Mouse (Mus musculus): ENCODE results near the gene Oxct2a.
"Not testable (repeated sequence)": the region's sequence is repeated elsewhere in the genome, so short reads cannot be mapped to it uniquely, and the experiment has no call there.

Oxct2a gene

GRCm38 (mm10) chr4:123313010-123313409, 10.4 kb downstream of the Oxct2a start:
- no peak for DNase-seq (ENCODE audit: low spot score)

GRCm38 (mm10) chr4:123311845-123312244, 11.6 kb downstream of the Oxct2a start:
- no peak for DNase-seq (ENCODE audit: low spot score)

- no peak for DNase-seq (ENCODE audit: low spot score)
Observed at GRCm38 (mm10) chr4:123308292-123308691, 15.1 kb downstream of the Oxct2a start.

GRCm38 (mm10) chr4:123306999-123307398, 16.4 kb downstream of the Oxct2a start:
- DNase-seq (ENCODE audit: low spot score): no peak

GRCm38 (mm10) chr4:123305789-123306188, 17.6 kb downstream of the Oxct2a start:
- peak; percentile 51 for DNase-seq (ENCODE audit: low spot score)

- DNase-seq (ENCODE audit: low spot score): no peak
Observed at GRCm38 (mm10) chr4:123298980-123299670, 24.3 kb downstream of the Oxct2a start.

- DNase-seq (ENCODE audit: low spot score): no peak
Observed at GRCm38 (mm10) chr4:123298226-123298625, 25.2 kb downstream of the Oxct2a start.

GRCm38 (mm10) chr4:123297195-123297960, 26.1 kb downstream of the Oxct2a start:
- no peak for DNase-seq (ENCODE audit: low spot score)

GRCm38 (mm10) chr4:123296148-123296534, 27.3 kb downstream of the Oxct2a start:
- no peak for DNase-seq (ENCODE audit: low spot score)

GRCm38 (mm10) chr4:123295516-123296147, 27.8 kb downstream of the Oxct2a start:
- no peak for DNase-seq (ENCODE audit: low spot score)

- not testable (repeated sequence) for DNase-seq (ENCODE audit: low spot score)
Observed at GRCm38 (mm10) chr4:123295026-123295425, 28.4 kb downstream of the Oxct2a start.

GRCm38 (mm10) chr4:123293661-123294443, 29.6 kb downstream of the Oxct2a start:
- DNase-seq (ENCODE audit: low spot score): no peak

- DNase-seq (ENCODE audit: low spot score): no peak
Observed at GRCm38 (mm10) chr4:123292989-123293388, 30.4 kb downstream of the Oxct2a start.

GRCm38 (mm10) chr4:123292390-123292789, 31.0 kb downstream of the Oxct2a start:
- DNase-seq (ENCODE audit: low spot score): no peak

GRCm38 (mm10) chr4:123289038-123289437, 34.4 kb downstream of the Oxct2a start:
- no peak for DNase-seq (ENCODE audit: low spot score)

- no peak for DNase-seq (ENCODE audit: low spot score)
Observed at GRCm38 (mm10) chr4:123286790-123287189, 36.6 kb downstream of the Oxct2a start.

GRCm38 (mm10) chr4:123284731-123285624, 38.5 kb downstream of the Oxct2a start:
- DNase-seq (ENCODE audit: low spot score): no peak

- DNase-seq (ENCODE audit: low spot score): not testable (repeated sequence)
Observed at GRCm38 (mm10) chr4:123283675-123284064, 39.8 kb downstream of the Oxct2a start.

- not testable (repeated sequence) for DNase-seq (ENCODE audit: low spot score)
Observed at GRCm38 (mm10) chr4:123282915-123283674, 40.3 kb downstream of the Oxct2a start.

GRCm38 (mm10) chr4:123282500-123282899, 40.9 kb downstream of the Oxct2a start:
- DNase-seq (ENCODE audit: low spot score): peak; percentile 80
